In the genomic region with DNA sequence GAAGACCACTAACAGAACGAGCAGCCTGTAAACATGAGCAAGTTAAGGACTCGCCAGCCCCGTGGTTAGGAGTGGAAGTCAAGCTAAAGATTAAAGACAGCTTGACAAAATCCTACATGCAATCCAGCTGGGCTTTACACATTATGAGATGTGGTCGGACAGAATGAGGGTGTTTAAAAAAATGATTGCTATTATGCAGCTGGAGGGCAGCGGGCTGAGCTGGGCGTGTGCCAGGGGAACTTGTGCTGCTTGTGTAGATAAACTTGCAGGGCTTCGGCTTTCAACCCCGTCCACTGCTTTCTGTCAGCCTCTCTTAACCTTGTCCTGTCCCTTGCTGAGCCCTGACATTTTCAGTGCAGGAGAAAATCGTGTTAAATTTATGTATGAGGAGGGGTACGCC, we compare ENCODE assay signal across 10 mouse cellular contexts.
A peak's percentile ranks its signal among the peaks of the same experiment; 100 is the strongest.
DNase-seq lines count a peak whose midpoint lies in the region; TF ChIP-seq lines count a peak whose summit lies in the region.
"Had no signal": no experiment of that assay in that cellular context is flagged by ENCODE, and none has a peak within 500 bp of the region (broad histone marks: within the 10 kb centered on the region; RNA-seq: fewer than 3 reads in every experiment).

No protein-coding gene starts in this region.

- no peaks in the 10 kb centered on the region for H3K36me3 ChIP-seq in kidney, adult 2 months (ENCODE audit: control insufficient read depth, insufficient read depth, low read length)

- DNase-seq in kidney, adult 2 months = peak; percentile 17
- no peak for DNase-seq in kidney, adult 18-20 months
- DNase-seq in adrenal gland, postnatal 14 days = peak; percentile 75
- peak; percentile 25 to 38 for DNase-seq in heart, postnatal 36 days
- peak; percentile 76 for DNase-seq in lung, postnatal 36 days
- DNase-seq in Muller cell, postnatal 12 days (ENCODE audit: inconsistent ontology term) = no peak
- DNase-seq in cerebellum, adult 11-12 months = no peak
- DNase-seq in frontal cortex, adult 2 months (ENCODE audit: extremely low spot score in 1 of 2, low spot score in 1 of 2) = no peak
- DNase-seq: right cerebral cortex, adult 18-20 months had no signal

- intact Hi-C loops in heart, postnatal 36 days (cut with DNase I) = no loop called here

- no peak for TF ChIP-seq POLR2A in kidney, adult 2 months (IDR thresholded peaks at IDR 0.05; ENCODE audit: low read depth, low read length)

- no peak overlapping the region for H3K4me3 ChIP-seq in kidney, adult 2 months (ENCODE audit: insufficient read depth, low read depth, low read length)

- 42% methylated on average over 10 of the region's 10 CpGs for WGBS in kidney, adult 2 months

- TF ChIP-seq CTCF in kidney, adult 2 months (conservative IDR thresholded peaks at IDR 0.05; ENCODE audit: insufficient read depth, insufficient read length, low read depth, low read length) = no peak

- H3K27ac ChIP-seq in kidney, adult 2 months (ENCODE audit: insufficient read depth, low read depth, low read length) = no peak overlapping the region
- H3K27ac ChIP-seq: macrophage had no signal

- H3K4me1 ChIP-seq in kidney, adult 2 months (ENCODE audit: control insufficient read depth, insufficient read depth, low read length) = no peaks in the 10 kb centered on the region

- H3K27me3 ChIP-seq in kidney, adult 2 months (replicated peaks; ENCODE audit: control insufficient read depth, insufficient read depth, low read length) = no peaks in the 10 kb centered on the region

Comparison
In these comparisons a context has a peak if more than half of its experiments do, and no peak if none do; other contexts are left out.
1. DNase-seq: peak in kidney, adult 2 months (single experiment), adrenal gland, postnatal 14 days (single experiment), heart, postnatal 36 days (2 of 2) and lung, postnatal 36 days (single experiment); none in kidney, adult 18-20 months (single experiment), Muller cell, postnatal 12 days (single experiment), cerebellum, adult 11-12 months (single experiment) and frontal cortex, adult 2 months (0 of 2).